ENCODE assay signal across 15 mouse cellular contexts in genomic region chr3:26826958-26827839, GRCm38 (mm10).
DNase-seq lines count a peak whose midpoint lies in the region; ATAC-seq and TF ChIP-seq lines count a peak whose summit lies in the region.
"Had no signal": no experiment of that assay in that cellular context is flagged by ENCODE, and none has a peak within 500 bp of the region (broad histone marks: within the 10 kb centered on the region; RNA-seq: fewer than 3 reads in every experiment).

No protein-coding gene starts in this region.

- ATAC-seq in frontal cortex, adult (ENCODE audit: low TSS enrichment): peak; percentile 97
- ATAC-seq in hindbrain, postnatal 0 days: peak; percentile 70
- ATAC-seq: inflammation-experienced regulatory T-cells, adult 6 months had no signal

- no peaks in the 10 kb centered on the region for H3K36me3 ChIP-seq in hindbrain, postnatal 0 days (ENCODE audit: insufficient read depth, low read length)
- H3K36me3 ChIP-seq: heart, embryonic 12.5 days had no signal

- no peak overlapping the region for H3K4me2 ChIP-seq in hindbrain, postnatal 0 days (ENCODE audit: low read depth, low read length)
- H3K4me2 ChIP-seq: heart, embryonic 12.5 days had no signal

- 58% methylated on average over 7 of the region's 7 CpGs for WGBS in hindbrain, postnatal 0 days

- no peak for DNase-seq in frontal cortex, postnatal 25 days (ENCODE audit: low spot score in 2 of 2)
- peak; percentile 42 for DNase-seq in right cerebral cortex, adult 18-20 months
- no peak for DNase-seq in right cerebral cortex, postnatal 25 days
- peak; percentile 57 for DNase-seq in hindbrain, postnatal 0 days (ENCODE audit: low spot score)
- DNase-seq in right cerebral cortex, postnatal 4 days: peak; percentile 39
- no peak for DNase-seq in frontal cortex, postnatal 14 days (ENCODE audit: low spot score in 2 of 2)
- no peak for DNase-seq in heart, postnatal 4 days
- DNase-seq: adrenal gland, postnatal 36 days; cerebellum, adult 18-20 months; gastrocnemius, adult 2 months; lung, postnatal 10 days; thymus, adult 18-20 months had no signal

- H3K27me3 ChIP-seq in hindbrain, postnatal 0 days (ENCODE audit: insufficient read depth, low read length): no peaks in the 10 kb centered on the region
- H3K27me3 ChIP-seq: heart, embryonic 12.5 days had no signal

- no peak overlapping the region for H3K9ac ChIP-seq in hindbrain, postnatal 0 days (replicated peaks; ENCODE audit: low read length)
- H3K9ac ChIP-seq: heart, embryonic 12.5 days had no signal

- no peak overlapping the region for H3K27ac ChIP-seq in hindbrain, postnatal 0 days
- H3K27ac ChIP-seq: gastrocnemius, adult 2 months had no signal

- H3K4me3 ChIP-seq in hindbrain, postnatal 0 days (ENCODE audit: low read length): no peak overlapping the region
- H3K4me3 ChIP-seq: gastrocnemius, adult 2 months; heart, embryonic 12.5 days had no signal

- no peaks in the 10 kb centered on the region for H3K4me1 ChIP-seq in hindbrain, postnatal 0 days (ENCODE audit: insufficient read depth, low read length)
- H3K4me1 ChIP-seq: heart, embryonic 12.5 days had no signal

- TF ChIP-seq CTCF in hindbrain, postnatal 0 days (IDR thresholded peaks at IDR 0.05; ENCODE audit: low read depth): no peak

- no peaks in the 10 kb centered on the region for H3K9me3 ChIP-seq in hindbrain, postnatal 0 days (ENCODE audit: low read length)
- H3K9me3 ChIP-seq: heart, embryonic 12.5 days had no signal

Comparison
In these comparisons a context has a peak if more than half of its experiments do, and no peak if none do; other contexts are left out.
1. DNase-seq: peak in right cerebral cortex, adult 18-20 months (single experiment), hindbrain, postnatal 0 days (single experiment) and right cerebral cortex, postnatal 4 days (single experiment); none in frontal cortex, postnatal 25 days (0 of 2), right cerebral cortex, postnatal 25 days (single experiment), frontal cortex, postnatal 14 days (0 of 2) and heart, postnatal 4 days (single experiment).